Mouse (Mus musculus) spleen, adult 18-20 months (tissue): ENCODE measurements around the gene Homer1.

Experiments
- DNase-seq, 2 experiments: peaks; one replicate each; pipeline ENCODE4 v3.0.0; 2022; ENCODE audit warnings: mixed read lengths in 2 of 2

Gene Homer1

GRCm38 (mm10) chr13:93340555-93341278, 41.3 kb downstream of the Homer1 start:
- no peak for DNase-seq

- DNase-seq = no peak
Observed at GRCm38 (mm10) chr13:93342641-93343040, 43.2 kb downstream of the Homer1 start.

- no peak for DNase-seq
Observed at GRCm38 (mm10) chr13:93344395-93344794, 45.0 kb downstream of the Homer1 start.

- DNase-seq = no peak
Observed at GRCm38 (mm10) chr13:93345854-93346253, 46.4 kb downstream of the Homer1 start.

GRCm38 (mm10) chr13:93352030-93352429, 52.6 kb downstream of the Homer1 start:
- no peak for DNase-seq

- no peak for DNase-seq
Observed at GRCm38 (mm10) chr13:93354420-93355278, 55.2 kb downstream of the Homer1 start.

GRCm38 (mm10) chr13:93355279-93355587, 55.8 kb downstream of the Homer1 start:
- no peak for DNase-seq

GRCm38 (mm10) chr13:93358522-93358921, 59.1 kb downstream of the Homer1 start:
- DNase-seq = no peak

- DNase-seq = no peak
Observed at GRCm38 (mm10) chr13:93367555-93367954, 68.1 kb downstream of the Homer1 start.

- DNase-seq = no peak
Observed at GRCm38 (mm10) chr13:93368812-93369584, 69.6 kb downstream of the Homer1 start.

- no peak for DNase-seq
Observed at GRCm38 (mm10) chr13:93374457-93374856, 75.0 kb downstream of the Homer1 start.

- no peak for DNase-seq
Observed at GRCm38 (mm10) chr13:93378493-93378892, 79.1 kb downstream of the Homer1 start.

- DNase-seq = no peak
Observed at GRCm38 (mm10) chr13:93380399-93381063, 81.1 kb downstream of the Homer1 start.

- no peak for DNase-seq
Observed at GRCm38 (mm10) chr13:93381301-93381700, 81.9 kb downstream of the Homer1 start.

GRCm38 (mm10) chr13:93383092-93383491, 83.7 kb downstream of the Homer1 start:
- no peak for DNase-seq

- DNase-seq = no peak
Observed at GRCm38 (mm10) chr13:93383620-93384019, 84.2 kb downstream of the Homer1 start.

GRCm38 (mm10) chr13:93384481-93384880, 85.0 kb downstream of the Homer1 start:
- no peak for DNase-seq

- no peak for DNase-seq
Observed at GRCm38 (mm10) chr13:93385147-93385546, 85.7 kb downstream of the Homer1 start.

- no peak for DNase-seq
Observed at GRCm38 (mm10) chr13:93387440-93387839, 88.0 kb downstream of the Homer1 start.

GRCm38 (mm10) chr13:93388594-93389241, 89.3 kb downstream of the Homer1 start:
- DNase-seq = no peak

GRCm38 (mm10) chr13:93389242-93389625, 89.8 kb downstream of the Homer1 start:
- DNase-seq = no peak

- DNase-seq = no peak
Observed at GRCm38 (mm10) chr13:93399710-93400216, 100.3 kb downstream of the Homer1 start.
